Mouse (Mus musculus): Measurements from ENCODE around the gene Gng10. TPM values are rescaled to one million over a fixed set of nuclear protein-coding genes. Genes with fewer than 3 reads are reported as not detected.

Gng10 gene
- total RNA-seq, 2 experiments from 2014 or later: 17.6 to 34.6 TPM

Other genes with a start within 250 kb of the Gng10 start
- gene Olfr267, start 247.4 kb upstream of the Gng10 start, total RNA-seq (2015; ENCODE audit: low replicate concordance): not detected in 2 replicates
- 0.28 TPM in 1 of 2 replicates, not detected in the other for gene Olfr267, start 247.4 kb upstream of the Gng10 start, total RNA-seq (2017; ENCODE audit: low replicate concordance)
- 21.9 and 26.1 TPM in 2 replicates for gene Ecpas, start 122.3 kb upstream of the Gng10 start, total RNA-seq (2015; ENCODE audit: low replicate concordance)
- gene Ecpas, start 122.3 kb upstream of the Gng10 start, total RNA-seq (2017; ENCODE audit: low replicate concordance): 19.1 and 27.2 TPM in 2 replicates
- gene Zkscan16, start 91.5 kb upstream of the Gng10 start, total RNA-seq (2015; ENCODE audit: low replicate concordance): not detected in 2 replicates
- not detected in 2 replicates for gene Zkscan16, start 91.5 kb upstream of the Gng10 start, total RNA-seq (2017; ENCODE audit: low replicate concordance)
- 14.6 and 25.0 TPM in 2 replicates for gene Ptgr1, start 48.0 kb upstream of the Gng10 start, total RNA-seq (2015; ENCODE audit: low replicate concordance)
- gene Ptgr1, start 48.0 kb upstream of the Gng10 start, total RNA-seq (2017; ENCODE audit: low replicate concordance): 6.0 and 8.3 TPM in 2 replicates
- 2.9 and 3.1 TPM in 2 replicates for gene Dnajc25, start 40.0 kb upstream of the Gng10 start, total RNA-seq (2015; ENCODE audit: low replicate concordance)
- gene Dnajc25, start 40.0 kb upstream of the Gng10 start, total RNA-seq (2017; ENCODE audit: low replicate concordance): 3.3 and 4.2 TPM in 2 replicates
- gene Gm20503, start 31.9 kb upstream of the Gng10 start, total RNA-seq (2015; ENCODE audit: low replicate concordance): not detected in 2 replicates
- not detected in 2 replicates for gene Gm20503, start 31.9 kb upstream of the Gng10 start, total RNA-seq (2017; ENCODE audit: low replicate concordance)
- not detected in 2 replicates for gene AI481877, start 103.9 kb downstream of the Gng10 start, total RNA-seq (2015; ENCODE audit: low replicate concordance)
- not detected in 2 replicates for gene AI481877, start 103.9 kb downstream of the Gng10 start, total RNA-seq (2017; ENCODE audit: low replicate concordance)
- 33.2 and 33.4 TPM in 2 replicates for gene Ugcg, start 154.2 kb downstream of the Gng10 start, total RNA-seq (2015; ENCODE audit: low replicate concordance)
- gene Ugcg, start 154.2 kb downstream of the Gng10 start, total RNA-seq (2017; ENCODE audit: low replicate concordance): 20.6 and 37.6 TPM in 2 replicates

Data from erythroblast, adult 5-6 weeks (primary cell).